Mouse (Mus musculus) liver, embryonic 16.5 days (tissue): Measurements from ENCODE around the gene Agtrap. TPM values are rescaled to one million over a fixed set of nuclear protein-coding genes. Genes with fewer than 3 reads are reported as not detected.

ENCODE experiments used
- ATAC-seq: fragments of 200-750 bp; cut with Nextera tagmentation; 2 replicates; pipeline ENCODE4 v1.8.0; 2017; ENCODE audit warnings: low read depth, mild to moderate bottlenecking, moderate number of reproducible peaks, moderate library complexity
- H3K27ac ChIP-seq: fragments of 300-500 bp; sonication (generic); 2 replicates; pipeline ENCODE4 v1.5.1; 2014; ENCODE audit warnings: mild to moderate bottlenecking, low read length
- H3K27me3 ChIP-seq: fragments of 300-500 bp; sonication (generic); 2 replicates; pipeline ENCODE4 v1.6.1; 2014; ENCODE audit warnings: low read depth, low read length, mixed read lengths; ENCODE audit not compliant: control insufficient read depth, insufficient read depth
- H3K36me3 ChIP-seq: fragments of 300-500 bp; sonication (generic); 2 replicates; pipeline ENCODE4 v1.6.1; 2014; ENCODE audit warnings: mild to moderate bottlenecking; ENCODE audit not compliant: control insufficient read depth, insufficient read depth
- H3K4me1 ChIP-seq: fragments of 300-500 bp; sonication (generic); 2 replicates; pipeline ENCODE4 v1.6.1; 2014; ENCODE audit warnings: low read depth, low read length, mixed read lengths; ENCODE audit not compliant: control insufficient read depth
- H3K4me2 ChIP-seq: fragments of 300-500 bp; sonication (generic); 2 replicates; pipeline ENCODE4 v1.6.1; 2014; ENCODE audit warnings: low read depth, low read length, mixed read lengths
- H3K4me3 ChIP-seq: fragments of 300-500 bp; sonication (generic); 2 replicates; pipeline ENCODE4 v1.5.1; 2014; ENCODE audit warnings: low read depth, mild to moderate bottlenecking, low read length
- H3K9ac ChIP-seq: fragments of 300-500 bp; sonication (generic); 2 replicates; pipeline ENCODE4 v1.6.1; 2014; ENCODE audit warnings: low read depth, low read length
- H3K9me3 ChIP-seq: fragments of 300-500 bp; sonication (generic); replicated peaks from 2 replicates; pipeline ENCODE4 v1.6.1; 2016; ENCODE audit warnings: low read length; ENCODE audit not compliant: control insufficient read depth
- WGBS: fragments of 180-500 bp; shearing (Covaris S2); extraction: QIAGEN DNeasy Blood & Tissue Kit; methylation state at CpG from one replicate; pipeline ENCODE4 v1.1.7; 2014; ENCODE audit not compliant: insufficient replicate concordance; 5-methylcytosine and 5-hydroxymethylcytosine counted together
- polyA plus RNA-seq: library from polyadenylated mRNA; unstranded; fragments of >200 nt; fragmentation: Nextera tagmentation; extraction: Ambion mirVana; gene quantifications from 2 replicates; pipeline ENCODE4 v1.2.1, GENCODE M21; 2015

Gene Agtrap
- polyA plus RNA-seq, 1 experiment from 2014 or later: 9.4 TPM

DNA sequence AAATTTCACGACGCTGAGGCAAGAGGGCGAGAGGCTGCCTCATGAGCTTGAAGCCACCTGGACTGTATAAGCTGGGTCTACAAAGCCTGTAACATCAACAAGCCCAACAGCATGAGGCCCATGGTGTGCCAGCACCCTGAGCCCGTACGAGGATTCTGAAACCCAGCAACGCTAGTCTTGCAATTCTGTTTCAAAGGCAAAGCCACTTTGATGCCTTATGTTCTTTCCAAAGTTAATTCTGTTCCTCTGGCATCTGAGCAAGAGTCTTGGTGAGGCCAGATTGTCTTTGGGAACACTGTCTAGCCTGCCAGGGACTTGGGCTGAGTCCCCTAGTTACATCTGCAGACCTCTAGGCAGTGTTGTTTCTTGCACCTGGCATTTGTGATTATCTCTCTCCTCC is 28.8 kb downstream of the Agtrap start:
- ATAC-seq: no peak
- peaks cover 15% of the 10 kb centered on the region for H3K36me3 ChIP-seq

DNA sequence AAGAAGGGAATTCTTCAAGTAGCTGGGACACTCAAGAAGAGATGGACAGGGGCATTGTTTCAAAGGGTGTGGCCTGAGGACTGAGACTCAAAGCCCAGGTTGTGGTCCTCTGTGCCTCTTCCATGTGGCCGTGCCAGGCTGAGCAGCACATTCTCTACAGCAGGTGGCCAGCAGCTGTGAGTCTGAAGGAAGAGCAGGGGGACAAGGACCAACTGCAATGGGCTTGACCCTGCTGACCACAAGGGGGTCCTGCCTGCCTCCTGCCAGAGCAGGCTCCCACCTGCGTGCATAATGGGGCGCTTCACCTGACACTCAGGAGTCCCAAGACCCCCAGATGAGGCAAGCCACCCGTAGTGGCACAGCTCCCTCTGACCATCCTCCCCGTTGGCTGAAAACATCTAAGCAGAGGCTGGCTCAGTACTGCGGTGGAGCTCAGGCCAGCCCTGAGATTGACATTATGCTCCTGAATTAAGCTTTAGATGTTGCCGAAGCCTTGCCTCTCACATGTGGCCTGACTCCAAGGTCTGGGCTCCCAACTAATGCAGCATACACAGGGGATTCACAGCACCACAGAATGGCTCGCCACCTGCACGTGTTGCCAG is 29.5 kb downstream of the Agtrap start:
- Histone ChIP-seq H3K36me3 (peaks cover 15% of the 10 kb centered on the region), H3K27ac (no peak overlapping the region), H3K9me3 (no peaks in the 10 kb centered on the region), H3K4me2 (no peak overlapping the region), H3K4me3 (no peak overlapping the region), H3K4me1 (peaks cover 4% of the 10 kb centered on the region; the same call in 1 of the 2 replicates), H3K9ac (no peak overlapping the region), H3K27me3 (no peaks in the 10 kb centered on the region)
- ATAC-seq: no peak
- WGBS: 84% methylated on average over 9 of the region's 9 CpGs

More for the DNA sequence above, 28.8 kb downstream of the Agtrap start:
- Histone ChIP-seq H3K4me1 (peaks cover 4% of the 10 kb centered on the region; the same call in 1 of the 2 replicates), H3K27ac (no peak overlapping the region), H3K9me3 (no peaks in the 10 kb centered on the region), H3K4me3 (no peak overlapping the region), H3K9ac (no peak overlapping the region), H3K27me3 (no peaks in the 10 kb centered on the region), H3K4me2 (no peak overlapping the region)
- 86% methylated on average over 6 of the region's 6 CpGs for WGBS

DNA sequence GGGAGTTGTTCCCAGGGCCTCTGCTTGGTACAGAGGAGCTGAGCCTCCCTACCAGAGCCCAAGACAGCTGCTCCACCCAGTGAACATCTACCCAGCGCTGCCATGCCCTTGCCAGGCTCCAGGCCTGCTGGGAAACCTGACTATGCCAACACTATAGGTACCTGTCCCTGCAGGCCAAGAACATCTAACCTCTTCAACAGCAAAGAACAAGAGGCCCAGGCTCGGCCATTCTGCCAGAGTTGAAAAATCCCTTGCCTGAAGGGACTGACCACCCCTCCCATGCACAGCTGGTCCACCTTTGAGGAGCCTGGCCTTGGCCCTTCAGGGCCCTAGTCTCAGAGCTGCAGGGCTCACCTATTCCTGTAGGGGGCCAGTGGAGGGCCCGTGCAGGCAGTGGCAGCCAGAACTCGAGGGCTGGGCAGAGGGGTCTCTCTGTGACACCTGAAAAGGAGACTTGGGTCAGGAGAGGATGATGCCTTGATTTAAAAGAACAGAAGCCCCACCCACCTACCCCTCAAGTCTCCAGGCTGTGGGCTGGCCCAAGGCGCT is 30.1 kb downstream of the Agtrap start:
- Histone ChIP-seq H3K27me3 (no peaks in the 10 kb centered on the region), H3K27ac (no peak overlapping the region), H3K36me3 (peaks cover 19% of the 10 kb centered on the region), H3K9ac (no peak overlapping the region), H3K9me3 (no peaks in the 10 kb centered on the region), H3K4me1 (peaks cover 4% of the 10 kb centered on the region; the same call in 1 of the 2 replicates), H3K4me3 (no peak overlapping the region), H3K4me2 (no peak overlapping the region)
- WGBS: 57% methylated on average over 5 of the region's 5 CpGs
- no peak for ATAC-seq

DNA sequence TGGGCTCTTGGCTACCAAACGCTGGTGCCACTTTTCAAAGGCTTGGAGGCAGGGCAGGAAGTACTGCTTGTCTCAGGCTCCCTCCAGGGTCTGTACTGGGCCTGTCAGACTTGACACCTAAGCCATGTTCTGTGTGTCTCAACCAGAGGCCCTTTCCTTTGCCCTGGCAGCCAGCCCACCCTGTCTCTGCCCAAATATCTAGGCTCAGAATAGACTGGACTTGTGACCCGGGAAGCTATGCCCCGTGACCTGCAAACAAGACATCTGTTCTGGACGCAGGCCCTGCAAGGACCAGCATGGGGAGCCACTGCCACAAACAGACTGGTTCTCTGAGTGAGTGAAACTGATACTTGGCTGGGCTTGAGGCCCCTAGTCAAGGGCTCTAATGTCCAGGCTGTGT is 31.0 kb downstream of the Agtrap start:
- peaks cover 28% of the 10 kb centered on the region for H3K36me3 ChIP-seq

DNA sequence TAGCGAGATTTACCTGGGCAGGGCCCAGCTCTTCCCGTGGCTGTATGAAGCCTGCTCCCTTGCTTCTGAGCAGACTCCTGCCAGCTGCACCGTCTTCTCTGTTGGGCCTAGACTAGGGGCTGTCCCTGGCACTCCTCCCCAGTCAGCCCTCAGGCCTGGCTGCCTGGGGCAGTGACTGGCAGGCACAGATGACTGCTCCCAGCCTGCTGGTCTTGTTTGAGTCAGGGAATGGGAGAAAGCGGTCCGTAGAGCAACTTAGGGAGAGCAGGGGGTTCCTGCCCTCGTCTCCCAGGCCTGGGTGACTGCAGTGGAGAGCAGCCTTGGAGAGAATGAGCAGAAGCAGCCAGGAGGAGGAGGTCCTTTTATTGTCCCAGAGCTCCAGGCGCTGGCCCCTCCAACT is 31.6 kb downstream of the Agtrap start:
- peaks cover 3% of the 10 kb centered on the region; the same call in 1 of the 2 replicates for H3K4me1 ChIP-seq
- no peak for ATAC-seq
- no peak overlapping the region for H3K9ac ChIP-seq
- WGBS: 83% methylated on average over 7 of the region's 7 CpGs
- no peaks in the 10 kb centered on the region for H3K9me3 ChIP-seq
- no peak overlapping the region for H3K4me2 ChIP-seq
- peaks cover 34% of the 10 kb centered on the region for H3K36me3 ChIP-seq
- peak overlapping the region; percentile 42; the same call in 1 of the 2 replicates for H3K27ac ChIP-seq
- H3K27me3 ChIP-seq: no peaks in the 10 kb centered on the region
- no peak overlapping the region for H3K4me3 ChIP-seq

More for the DNA sequence above, 31.0 kb downstream of the Agtrap start:
- 66% methylated on average over 4 of the region's 4 CpGs for WGBS
- Histone ChIP-seq H3K4me2 (no peak overlapping the region), H3K27me3 (no peaks in the 10 kb centered on the region), H3K27ac (peak overlapping the region; percentile 42; the same call in 1 of the 2 replicates), H3K4me1 (peaks cover 4% of the 10 kb centered on the region; the same call in 1 of the 2 replicates), H3K9me3 (no peaks in the 10 kb centered on the region), H3K9ac (no peak overlapping the region), H3K4me3 (no peak overlapping the region)
- peak; percentile 73 for ATAC-seq

DNA sequence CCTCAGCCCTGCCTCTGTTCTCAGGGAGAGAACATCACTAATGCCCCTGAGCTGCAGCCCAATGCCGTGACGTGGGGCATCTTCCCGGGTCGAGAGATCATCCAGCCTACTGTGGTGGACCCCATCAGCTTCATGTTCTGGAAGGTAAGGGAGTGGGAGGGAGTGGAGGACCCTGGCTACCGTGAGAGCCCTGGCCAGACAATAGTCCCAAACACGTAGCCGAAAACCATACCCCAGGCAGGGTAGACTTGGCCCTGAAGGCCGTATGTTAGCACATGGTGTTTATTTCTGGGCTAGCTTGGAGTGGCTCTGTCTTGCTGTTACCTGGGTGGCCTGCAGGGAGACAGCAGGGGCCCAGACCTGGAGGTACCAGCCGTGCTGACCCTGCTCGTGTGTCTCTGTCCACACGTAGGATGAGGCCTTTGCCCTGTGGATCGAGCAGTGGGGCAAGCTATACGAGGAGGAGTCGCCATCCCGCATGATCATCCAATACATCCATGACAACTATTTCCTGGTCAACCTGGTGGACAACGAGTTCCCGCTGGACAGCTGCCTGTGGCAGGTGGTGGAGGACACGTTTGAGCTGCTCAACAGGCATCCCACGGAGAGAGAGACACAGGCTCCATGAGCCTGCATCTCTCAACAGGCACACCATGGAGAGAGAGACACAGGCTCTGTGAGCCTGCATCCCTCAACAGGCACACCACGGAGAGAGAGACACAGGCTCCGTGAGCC is 32.7 kb downstream of the Agtrap start:
- WGBS: 84% methylated on average over 21 of the region's 21 CpGs
- Histone ChIP-seq H3K4me2 (no peak overlapping the region), H3K27ac (no peak overlapping the region), H3K27me3 (no peaks in the 10 kb centered on the region), H3K4me1 (no peaks in the 10 kb centered on the region; the same call in 1 of the 2 replicates), H3K4me3 (no peak overlapping the region), H3K36me3 (peaks cover 37% of the 10 kb centered on the region), H3K9ac (no peak overlapping the region), H3K9me3 (no peaks in the 10 kb centered on the region)
- ATAC-seq: no peak

DNA sequence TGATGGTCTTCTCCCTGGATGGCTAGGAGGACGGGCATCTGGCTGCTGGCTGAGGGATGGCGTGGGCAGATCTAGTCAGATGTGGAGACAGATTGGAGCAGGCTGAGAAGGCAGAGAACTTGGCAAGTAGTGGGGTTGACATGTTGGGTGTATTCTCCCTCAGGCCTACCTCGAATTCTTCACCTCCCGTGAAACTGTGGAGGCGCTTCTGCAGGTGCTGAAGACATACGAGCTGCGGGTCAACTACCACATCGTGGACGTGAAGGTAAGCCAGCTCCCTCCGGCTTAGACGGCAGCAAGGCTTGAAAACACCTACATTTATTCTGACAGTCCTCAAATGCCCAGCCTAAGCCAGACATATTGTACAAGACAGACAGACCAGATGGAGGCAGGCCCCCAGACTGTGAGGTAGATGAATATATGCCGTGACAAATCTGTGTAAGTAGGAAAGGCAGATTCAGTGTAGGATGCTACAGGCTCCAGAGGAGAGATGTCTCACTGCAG is 34.4 kb downstream of the Agtrap start:
- Histone ChIP-seq H3K27me3 (no peaks in the 10 kb centered on the region), H3K27ac (no peak overlapping the region), H3K4me3 (no peak overlapping the region), H3K36me3 (peaks cover 37% of the 10 kb centered on the region), H3K9me3 (no peaks in the 10 kb centered on the region), H3K9ac (no peak overlapping the region), H3K4me1 (peaks cover 5% of the 10 kb centered on the region), H3K4me2 (no peak overlapping the region)
- ATAC-seq: no peak
- 84% methylated on average over 12 of the region's 12 CpGs for WGBS

DNA sequence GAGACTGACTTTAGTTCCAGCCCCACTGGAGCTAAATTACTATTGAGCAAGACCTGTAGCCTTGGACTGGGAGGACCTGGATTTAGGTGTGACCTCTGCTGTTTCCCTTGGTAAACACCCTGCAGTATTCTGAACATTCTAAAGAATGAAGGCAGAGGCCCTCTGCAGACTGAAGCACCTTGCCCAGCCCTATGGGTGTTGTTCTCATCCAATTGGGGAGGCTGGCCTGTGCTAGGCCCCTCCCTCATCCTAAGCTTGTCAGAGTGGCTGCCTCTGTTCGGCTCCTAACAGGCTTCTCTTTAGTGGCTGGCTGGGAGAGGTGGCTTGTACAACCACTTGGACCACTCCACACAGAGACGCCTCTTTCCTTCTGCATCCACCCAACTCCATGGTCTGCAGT is 34.9 kb downstream of the Agtrap start:
- WGBS: 82% methylated on average over 2 of the region's 2 CpGs
- peaks cover 41% of the 10 kb centered on the region for H3K36me3 ChIP-seq

DNA sequence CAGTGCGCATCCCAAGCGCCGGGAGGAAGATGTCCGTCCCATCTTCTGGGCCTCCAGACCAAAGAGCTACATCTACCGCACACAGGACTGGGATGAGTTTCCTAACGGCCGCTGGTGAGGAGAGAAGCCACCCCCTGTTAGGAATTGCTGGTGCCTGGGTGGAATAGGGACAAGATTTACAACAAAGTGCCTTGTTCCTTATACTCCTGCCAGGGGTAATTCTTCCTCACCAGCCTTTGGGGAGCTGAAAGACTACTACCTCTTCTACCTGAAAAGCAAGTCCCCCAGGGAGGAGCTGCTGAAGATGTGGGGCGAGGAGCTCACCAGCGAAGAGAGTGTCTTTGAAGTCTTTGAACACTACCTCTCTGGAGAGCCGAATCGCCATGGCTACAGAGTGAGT is 35.9 kb downstream of the Agtrap start:
- H3K27ac ChIP-seq: no peak overlapping the region
- ATAC-seq: no peak
- no peaks in the 10 kb centered on the region for H3K27me3 ChIP-seq
- 90% methylated on average over 11 of the region's 11 CpGs for WGBS
- H3K4me2 ChIP-seq: no peak overlapping the region
- no peaks in the 10 kb centered on the region for H3K9me3 ChIP-seq
- no peak overlapping the region for H3K9ac ChIP-seq
- H3K4me3 ChIP-seq: no peak overlapping the region
- H3K36me3 ChIP-seq: peaks cover 40% of the 10 kb centered on the region
- peaks cover 20% of the 10 kb centered on the region for H3K4me1 ChIP-seq

More for the DNA sequence above, 34.9 kb downstream of the Agtrap start:
- Histone ChIP-seq H3K4me2 (no peak overlapping the region), H3K4me1 (peaks cover 10% of the 10 kb centered on the region), H3K27ac (no peak overlapping the region), H3K9me3 (no peaks in the 10 kb centered on the region), H3K9ac (no peak overlapping the region), H3K27me3 (no peaks in the 10 kb centered on the region), H3K4me3 (no peak overlapping the region)
- ATAC-seq: no peak
